Mouse (Mus musculus): ENCODE measurements around the gene Fam178b.

GRCm38 (mm10) chr1:36613374-36613895, 69.5 kb downstream of the Fam178b start:
- no peak for TF ChIP-seq CTCF (IDR thresholded peaks at IDR 0.05; ENCODE audit: control insufficient read depth, insufficient read depth, insufficient read length)
- no peak for TF ChIP-seq USF1 (IDR thresholded peaks at IDR 0.05; ENCODE audit: low read depth)
- no peak for TF ChIP-seq FOSL1 (IDR thresholded peaks at IDR 0.05; ENCODE audit: insufficient read depth, low read length, poor library complexity, severe bottlenecking)

All from C2C12 (cell line).